Mouse (Mus musculus) cerebellum, adult 2 months (tissue): ENCODE measurements around the gene Upp2.

Experiments used
- CTCF ChIP-seq: fragments of 200-500 bp; IDR thresholded peaks from 2 replicates; pipeline ENCODE4 v1.5.1; 2011; ENCODE audit warnings: low read depth, mild to moderate bottlenecking, control low read depth, low read length, moderate library complexity, borderline replicate concordance; ENCODE audit not compliant: insufficient read depth
- POLR2A ChIP-seq: fragments of 200-500 bp; IDR thresholded peaks from 2 replicates; pipeline ENCODE4 v1.6.1; 2011; ENCODE audit warnings: low read length, control low read depth, borderline replicate concordance; ENCODE audit not compliant: insufficient read depth

GRCm38 (mm10) chr2:58699931-58700330 is 132.8 kb downstream of the Upp2 start:
- TF ChIP-seq CTCF (peak; percentile 71), POLR2A (no peak)
